Comparison of ENCODE assay signal across 22 mouse cellular contexts in the genomic region with DNA sequence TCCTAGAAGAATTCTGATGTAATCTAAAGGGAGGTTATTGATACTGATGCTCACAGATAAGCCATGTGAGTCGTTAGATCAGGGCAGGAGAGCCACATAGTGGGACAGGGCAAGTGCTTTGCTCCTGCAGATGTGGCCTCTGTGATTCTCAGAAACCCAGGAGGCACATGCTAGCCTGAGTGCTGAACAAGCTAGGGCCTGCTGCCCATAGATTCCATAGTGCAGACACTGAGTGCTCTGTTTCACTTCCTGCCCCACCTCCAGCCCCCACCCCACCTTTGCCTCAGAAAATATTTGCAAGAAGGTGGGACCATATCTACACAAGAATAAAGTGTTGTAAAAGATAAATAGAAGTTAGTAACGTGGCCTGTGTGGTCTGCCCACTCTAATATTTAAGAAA. TPM values are rescaled to one million over a fixed set of nuclear protein-coding genes. Genes with fewer than 3 reads are reported as not detected.
DNase-seq lines count a peak whose midpoint lies in the region; ATAC-seq and TF ChIP-seq lines count a peak whose summit lies in the region.
"Had no signal": no experiment of that assay in that cellular context is flagged by ENCODE, and none has a peak within 500 bp of the region (broad histone marks: within the 10 kb centered on the region; RNA-seq: fewer than 3 reads in every experiment).

No protein-coding gene starts in this region.

- no peak for TF ChIP-seq CTCF in G1E (IDR thresholded peaks at IDR 0.05; ENCODE audit: low read depth, low read length)

- H3K9ac ChIP-seq in lung, embryonic 15.5 days: no peak overlapping the region
- H3K9ac ChIP-seq in stomach, embryonic 15.5 days: no peak overlapping the region
- H3K9ac ChIP-seq: embryonic facial prominence, embryonic 15.5 days; heart, embryonic 15.5 days; hindbrain, embryonic 14.5 days had no signal

- peaks cover 27% of the 10 kb centered on the region for H3K36me3 ChIP-seq in heart, embryonic 10.5 days
- peaks cover 3% of the 10 kb centered on the region; the same call in 1 of the 2 replicates for H3K36me3 ChIP-seq in lung, embryonic 15.5 days
- peaks cover 39% of the 10 kb centered on the region for H3K36me3 ChIP-seq in G1E (replicated peaks)
- H3K36me3 ChIP-seq in stomach, embryonic 15.5 days: peaks cover 19% of the 10 kb centered on the region

- H3K4me1 ChIP-seq in heart, embryonic 10.5 days: no peaks in the 10 kb centered on the region; the same call in 1 of the 2 replicates
- no peaks in the 10 kb centered on the region for H3K4me1 ChIP-seq in lung, embryonic 15.5 days
- H3K4me1 ChIP-seq in G1E (ENCODE audit: insufficient read depth, low read depth, low read length): peaks cover 18% of the 10 kb centered on the region
- H3K4me1 ChIP-seq in stomach, embryonic 15.5 days: no peaks in the 10 kb centered on the region
- H3K4me1 ChIP-seq: embryonic facial prominence, embryonic 15.5 days; forebrain, embryonic 10.5 days; heart, embryonic 15.5 days; hindbrain, embryonic 10.5 days had no signal

- no peak overlapping the region for H3K27ac ChIP-seq in heart, embryonic 10.5 days
- H3K27ac ChIP-seq in lung, embryonic 15.5 days: no peak overlapping the region
- H3K27ac ChIP-seq in stomach, embryonic 15.5 days: 0 out of 2 replicates have a peak overlapping the region, but pooled peaks have one; percentile 12
- H3K27ac ChIP-seq: embryonic facial prominence, embryonic 15.5 days; forebrain, embryonic 10.5 days; gastrocnemius, adult 2 months; heart, embryonic 15.5 days; hindbrain, embryonic 10.5 days; hindbrain, embryonic 14.5 days had no signal

- WGBS in heart, embryonic 10.5 days: 68% methylated on average over 2 of the region's 2 CpGs
- 42% methylated on average over 2 of the region's 2 CpGs for WGBS in lung, embryonic 15.5 days
- 60% methylated on average over 2 of the region's 2 CpGs for WGBS in stomach, embryonic 15.5 days

- no peaks in the 10 kb centered on the region for H3K9me3 ChIP-seq in heart, embryonic 10.5 days
- no peaks in the 10 kb centered on the region for H3K9me3 ChIP-seq in lung, embryonic 15.5 days
- no peaks in the 10 kb centered on the region for H3K9me3 ChIP-seq in G1E (replicated peaks)
- H3K9me3 ChIP-seq in stomach, embryonic 15.5 days: no peaks in the 10 kb centered on the region
- H3K9me3 ChIP-seq: embryonic facial prominence, embryonic 15.5 days; forebrain, embryonic 10.5 days; heart, embryonic 15.5 days; hindbrain, embryonic 10.5 days had no signal

- peak; percentile 25 for DNase-seq in heart, embryonic 10.5 days (ENCODE audit: low spot score)
- DNase-seq in heart, postnatal 36 days: no peak
- DNase-seq in lung, postnatal 10 days: no peak
- DNase-seq in G1E (ENCODE audit: low spot score): peak; percentile 12
- DNase-seq in testis, postnatal 10 days (ENCODE audit: low spot score): no peak
- DNase-seq in thymus, postnatal 14 days: no peak
- DNase-seq: adrenal gland, postnatal 14 days; cerebellum, adult 18-20 months; cerebellum, adult 9-11 months; cerebellum, postnatal 36 days; gastrocnemius, adult 2 months; gastrocnemius, postnatal 25 days; heart, postnatal 14 days had no signal

- no peaks in the 10 kb centered on the region for H3K27me3 ChIP-seq in heart, embryonic 10.5 days (ENCODE audit: insufficient read depth, poor library complexity, severe bottlenecking)
- no peaks in the 10 kb centered on the region for H3K27me3 ChIP-seq in lung, embryonic 15.5 days
- no peaks in the 10 kb centered on the region for H3K27me3 ChIP-seq in G1E (ENCODE audit: insufficient read depth, low read length)
- H3K27me3 ChIP-seq in stomach, embryonic 15.5 days (replicated peaks): no peaks in the 10 kb centered on the region
- H3K27me3 ChIP-seq: embryonic facial prominence, embryonic 15.5 days; heart, embryonic 15.5 days had no signal

- H3K4me2 ChIP-seq in lung, embryonic 15.5 days: no peak overlapping the region
- H3K4me2 ChIP-seq in stomach, embryonic 15.5 days: no peak overlapping the region
- H3K4me2 ChIP-seq: embryonic facial prominence, embryonic 15.5 days; heart, embryonic 15.5 days; hindbrain, embryonic 14.5 days had no signal

- intact Hi-C loops in heart, postnatal 36 days (cut with DNase I): no loop called here

- peak; percentile 59; the same call in 1 of the 2 replicates for ATAC-seq in lung, embryonic 15.5 days (ENCODE audit: borderline replicate concordance, extremely low read depth, low FRiP score, low TSS enrichment)
- peak; percentile 28; the same call in 1 of the 2 replicates for ATAC-seq in G1E (ENCODE audit: extremely low read depth, insufficient number of reproducible peaks, low FRiP score, poor library complexity, severe bottlenecking)
- ATAC-seq in stomach, embryonic 15.5 days (ENCODE audit: insufficient read depth, low FRiP score, low read depth): peak; percentile 47; the same call in 1 of the 2 replicates
- ATAC-seq: forebrain, embryonic 14.5 days had no signal

- H3K4me3 ChIP-seq in heart, embryonic 10.5 days: no peak overlapping the region
- no peak overlapping the region for H3K4me3 ChIP-seq in lung, embryonic 15.5 days
- no peak overlapping the region for H3K4me3 ChIP-seq in G1E (ENCODE audit: low read depth, low read length)
- H3K4me3 ChIP-seq in stomach, embryonic 15.5 days (replicated peaks): no peak overlapping the region
- H3K4me3 ChIP-seq: embryonic facial prominence, embryonic 15.5 days; erythroblast, embryonic 14.5 days; forebrain, embryonic 10.5 days; gastrocnemius, adult 2 months; heart, embryonic 15.5 days; hindbrain, embryonic 10.5 days had no signal

RNA-seq across cellular contexts. Expression of a gene that starts 40.8 kb away (rescaled TPM):
- 4.0 and 8.2 TPM in 2 replicates for polyA plus RNA-seq in heart, embryonic 10.5 days (2016; fragmentation: Nextera tagmentation; extraction: Ambion mirVana)
- total RNA-seq in heart, postnatal 36 days (2021): 100 to 1,000 TPM; 909 to 953 TPM
- 8.3 and 9.3 TPM in 2 replicates for polyA plus RNA-seq in lung, embryonic 15.5 days (2015; fragmentation: Nextera tagmentation; extraction: Ambion mirVana)
- 3.6 and 4.4 TPM in 2 replicates for total RNA-seq in G1E (2014; fragmentation: Nextera tagmentation)
- total RNA-seq in G1E (2017): 4.0 and 4.3 TPM in 2 replicates
- polyA plus RNA-seq in G1E (2012): 4.6 and 6.2 TPM in 2 replicates
- 16.0 and 20.6 TPM in 2 replicates for polyA plus RNA-seq in stomach, embryonic 15.5 days (2015; fragmentation: Nextera tagmentation; extraction: Ambion mirVana)

Comparison
In these comparisons a context has a peak if more than half of its experiments do, and no peak if none do; other contexts are left out.
1. DNase-seq: peak in heart, embryonic 10.5 days (single experiment) and G1E (single experiment); none in heart, postnatal 36 days (0 of 2), lung, postnatal 10 days (single experiment), testis, postnatal 10 days (single experiment) and thymus, postnatal 14 days (single experiment).
2. Peak in every context shown above with its lines, with median percentiles within 50 percentile points of each other: ATAC-seq.